Mouse (Mus musculus) limb, embryonic 11.5 days (tissue): ENCODE measurements around the gene Smtnl2. TPM values are rescaled to one million over a fixed set of nuclear protein-coding genes. Genes with fewer than 3 reads are reported as not detected.
A peak's percentile ranks its signal among the peaks of the same experiment; 100 is the strongest.

ENCODE experiments used
- ATAC-seq: fragments of 200-750 bp; cut with Nextera tagmentation; 2 replicates; pipeline ENCODE4 v1.8.0; 2017; ENCODE audit warnings: low read depth; ENCODE audit not compliant: insufficient number of reproducible peaks, low FRiP score, low TSS enrichment
- DNase-seq: peaks from one replicate; pipeline ENCODE4 v3.0.0-alpha.2; 2015; ENCODE audit warnings: low spot score
- H3K27ac ChIP-seq: fragments of 300-500 bp; sonication (generic); replicated peaks from 2 replicates; pipeline ENCODE4 v1.5.1; 2014; ENCODE audit warnings: low read depth, mild to moderate bottlenecking, low read length
- H3K27me3 ChIP-seq: fragments of 300-500 bp; sonication (generic); 2 replicates; pipeline ENCODE4 v1.6.1; 2014; ENCODE audit warnings: mild to moderate bottlenecking, low read length, mixed read lengths; ENCODE audit not compliant: control insufficient read depth, insufficient read depth
- H3K36me3 ChIP-seq: fragments of 300-500 bp; sonication (generic); 2 replicates; pipeline ENCODE4 v1.6.1; 2014; ENCODE audit warnings: mild to moderate bottlenecking, low read length, moderate library complexity, mixed read lengths; ENCODE audit not compliant: control insufficient read depth, insufficient read depth
- H3K4me1 ChIP-seq: fragments of 300-500 bp; sonication (generic); 2 replicates; pipeline ENCODE4 v1.6.1; 2014; ENCODE audit warnings: low read length, mixed read lengths; ENCODE audit not compliant: control insufficient read depth, insufficient read depth
- H3K4me2 ChIP-seq: fragments of 300-500 bp; sonication (generic); 2 replicates; pipeline ENCODE4 v1.6.1; 2014; ENCODE audit warnings: low read depth, mild to moderate bottlenecking, moderate library complexity; ENCODE audit not compliant: severe bottlenecking
- H3K4me3 ChIP-seq: fragments of 300-500 bp; sonication (generic); 2 replicates; pipeline ENCODE4 v1.5.1; 2014; ENCODE audit warnings: low read depth, low read length
- H3K9ac ChIP-seq: fragments of 300-500 bp; sonication (generic); 2 replicates; pipeline ENCODE4 v1.6.1; 2014; ENCODE audit warnings: mild to moderate bottlenecking, low read length
- H3K9me3 ChIP-seq: fragments of 300-500 bp; sonication (generic); 2 replicates; pipeline ENCODE4 v1.6.1; 2016; ENCODE audit warnings: low read length; ENCODE audit not compliant: control insufficient read depth
- WGBS: fragments of 180-500 bp; shearing (Covaris S2); extraction: QIAGEN DNeasy Blood & Tissue Kit; methylation state at CpG from one replicate; pipeline ENCODE4 v1.1.7; 2014; 5-methylcytosine and 5-hydroxymethylcytosine counted together
- polyA plus RNA-seq: library from polyadenylated mRNA; unstranded; fragments of >200 nt; fragmentation: Nextera tagmentation; extraction: Ambion mirVana; gene quantifications from 2 replicates; pipeline ENCODE4 v1.2.1, GENCODE M21; 2014

Smtnl2 gene
- polyA plus RNA-seq, 1 experiment from 2014 or later = 13.2 TPM

GRCm38 (mm10) chr11:72411945-72412344, 432 bp upstream of the Smtnl2 start:
- H3K27me3 ChIP-seq = peaks cover 4% of the 10 kb centered on the region; the same call in 1 of the 2 replicates
- 0 out of 2 replicates have a peak, but pooled peaks have one; percentile 19 for ATAC-seq
- no peak overlapping the region for H3K27ac ChIP-seq
- H3K9ac ChIP-seq = no peak overlapping the region
- H3K36me3 ChIP-seq = no peaks in the 10 kb centered on the region
- H3K4me1 ChIP-seq = peaks cover 10% of the 10 kb centered on the region
- 31% methylated on average over 9 of the region's 9 CpGs for WGBS
- DNase-seq = no peak
- peak overlapping the region; percentile 97 for H3K4me2 ChIP-seq
- H3K9me3 ChIP-seq = no peaks in the 10 kb centered on the region
- peak overlapping the region; percentile 70 for H3K4me3 ChIP-seq

- WGBS = 2% methylated on average over 25 of the region's 25 CpGs
- H3K9ac ChIP-seq = no peak overlapping the region
- peaks cover 10% of the 10 kb centered on the region; the same call in 1 of the 2 replicates for H3K4me1 ChIP-seq
- H3K27me3 ChIP-seq = peaks cover 4% of the 10 kb centered on the region; the same call in 1 of the 2 replicates
- H3K4me3 ChIP-seq = peak overlapping the region; percentile 70
- peak; percentile 37 for DNase-seq
- H3K27ac ChIP-seq = no peak overlapping the region
- no peaks in the 10 kb centered on the region for H3K9me3 ChIP-seq
- H3K36me3 ChIP-seq = no peaks in the 10 kb centered on the region
- H3K4me2 ChIP-seq = peak overlapping the region; percentile 97
- ATAC-seq = no peak
These were observed 906 bp downstream of the Smtnl2 start for GRCm38 (mm10) chr11:72410521-72411092.

GRCm38 (mm10) chr11:72409649-72410385, 1.7 kb downstream of the Smtnl2 start:
- no peaks in the 10 kb centered on the region for H3K36me3 ChIP-seq
- H3K27ac ChIP-seq = no peak overlapping the region
- no peak for ATAC-seq
- WGBS = 59% methylated on average over 12 of the region's 12 CpGs
- H3K4me3 ChIP-seq = no peak overlapping the region
- H3K9ac ChIP-seq = no peak overlapping the region
- no peak for DNase-seq
- H3K4me2 ChIP-seq = peak overlapping the region; percentile 17; the same call in 1 of the 2 replicates
- peaks cover 4% of the 10 kb centered on the region; the same call in 1 of the 2 replicates for H3K27me3 ChIP-seq
- peaks cover 10% of the 10 kb centered on the region; the same call in 1 of the 2 replicates for H3K4me1 ChIP-seq
- no peaks in the 10 kb centered on the region for H3K9me3 ChIP-seq

- no peak for DNase-seq
- Histone ChIP-seq H3K9me3 (no peaks in the 10 kb centered on the region), H3K27ac (no peak overlapping the region), H3K4me1 (peaks cover 10% of the 10 kb centered on the region; the same call in 1 of the 2 replicates), H3K36me3 (no peaks in the 10 kb centered on the region), H3K9ac (no peak overlapping the region), H3K4me2 (no peak overlapping the region), H3K4me3 (no peak overlapping the region), H3K27me3 (peaks cover 4% of the 10 kb centered on the region; the same call in 1 of the 2 replicates)
- WGBS = 23% methylated on average over 9 of the region's 9 CpGs
- no peak for ATAC-seq
These were observed 2.9 kb downstream of the Smtnl2 start for GRCm38 (mm10) chr11:72408451-72409170.

GRCm38 (mm10) chr11:72407574-72407973, 3.9 kb downstream of the Smtnl2 start:
- Histone ChIP-seq H3K4me3 (no peak overlapping the region), H3K9me3 (no peaks in the 10 kb centered on the region), H3K36me3 (no peaks in the 10 kb centered on the region), H3K4me2 (no peak overlapping the region), H3K9ac (no peak overlapping the region), H3K27ac (no peak overlapping the region), H3K4me1 (peaks cover 10% of the 10 kb centered on the region; the same call in 1 of the 2 replicates), H3K27me3 (peaks cover 4% of the 10 kb centered on the region; the same call in 1 of the 2 replicates)
- ATAC-seq (no peak), DNase-seq (no peak)
- 6% methylated on average over 7 of the region's 7 CpGs for WGBS

GRCm38 (mm10) chr11:72407081-72407480, 4.4 kb downstream of the Smtnl2 start:
- DNase-seq (no peak), ATAC-seq (no peak)
- Histone ChIP-seq H3K9me3 (no peaks in the 10 kb centered on the region), H3K36me3 (no peaks in the 10 kb centered on the region), H3K4me2 (no peak overlapping the region), H3K27me3 (peaks cover 4% of the 10 kb centered on the region; the same call in 1 of the 2 replicates), H3K4me3 (no peak overlapping the region), H3K4me1 (peaks cover 10% of the 10 kb centered on the region; the same call in 1 of the 2 replicates), H3K27ac (no peak overlapping the region), H3K9ac (no peak overlapping the region)
- 12% methylated on average over 3 of the region's 3 CpGs for WGBS

- 44% methylated on average over 8 of the region's 8 CpGs for WGBS
- peaks cover 6% of the 10 kb centered on the region; the same call in 1 of the 2 replicates for H3K4me1 ChIP-seq
These were observed 5.3 kb downstream of the Smtnl2 start for GRCm38 (mm10) chr11:72406079-72406675.

GRCm38 (mm10) chr11:72405532-72405931, 6.0 kb downstream of the Smtnl2 start:
- peaks cover 4% of the 10 kb centered on the region; the same call in 1 of the 2 replicates for H3K27me3 ChIP-seq
- no peak overlapping the region for H3K9ac ChIP-seq
- H3K27ac ChIP-seq = no peak overlapping the region
- no peak overlapping the region for H3K4me3 ChIP-seq
- H3K36me3 ChIP-seq = no peaks in the 10 kb centered on the region
- DNase-seq (no peak), ATAC-seq (no peak)
- 57% methylated on average over 4 of the region's 4 CpGs for WGBS
- H3K9me3 ChIP-seq = no peaks in the 10 kb centered on the region
- peaks cover 8% of the 10 kb centered on the region; the same call in 1 of the 2 replicates for H3K4me1 ChIP-seq
- H3K4me2 ChIP-seq = no peak overlapping the region

More at GRCm38 (mm10) chr11:72406079-72406675, 5.3 kb downstream of the Smtnl2 start:
- H3K9ac ChIP-seq = no peak overlapping the region
- H3K27ac ChIP-seq = no peak overlapping the region
- H3K4me2 ChIP-seq = no peak overlapping the region
- H3K36me3 ChIP-seq = no peaks in the 10 kb centered on the region
- H3K9me3 ChIP-seq = no peaks in the 10 kb centered on the region
- H3K27me3 ChIP-seq = peaks cover 4% of the 10 kb centered on the region; the same call in 1 of the 2 replicates
- ATAC-seq (no peak), DNase-seq (no peak)
- no peak overlapping the region for H3K4me3 ChIP-seq
